Mouse (Mus musculus): Measurements from ENCODE around the gene Jakmip3.

- TF ChIP-seq POLR2A (IDR thresholded peaks at IDR 0.05; ENCODE audit: low read depth, low read length) (no peak), CTCF (IDR thresholded peaks at IDR 0.05; ENCODE audit: borderline replicate concordance, insufficient read depth, low read length) (no peak)
Measured at GRCm38 (mm10) chr7:139128994-139129393, 188.5 kb downstream of the Jakmip3 start.
